Mouse (Mus musculus): Measurements from ENCODE around the gene Dlgap1. TPM values are rescaled to one million over a fixed set of nuclear protein-coding genes. Genes with fewer than 3 reads are reported as not detected.
A peak's percentile ranks its signal among the peaks of the same experiment; 100 is the strongest.
"Not testable (repeated sequence)": the region's sequence is repeated elsewhere in the genome, so short reads cannot be mapped to it uniquely, and the experiment has no call there.

Gene Dlgap1
- polyA plus RNA-seq, 1 experiment from 2014 or later: 0.39 TPM

GRCm38 (mm10) chr17:70829943-70830715 is 861.3 kb downstream of the Dlgap1 start:
- 83% methylated on average over 23 of the region's 23 CpGs for WGBS
- no peak for ATAC-seq (replicated peaks; ENCODE audit: extremely low read depth, insufficient read depth, low FRiP score)
- H3K9ac ChIP-seq (ENCODE audit: low read length): no peak overlapping the region
- H3K9me3 ChIP-seq (replicated peaks; ENCODE audit: control insufficient read depth, low read length): no peaks in the 10 kb centered on the region
- H3K27ac ChIP-seq (ENCODE audit: low read length): no peak overlapping the region
- peaks cover 4% of the 10 kb centered on the region for H3K4me1 ChIP-seq (ENCODE audit: control insufficient read depth, insufficient read depth, low read length)
- no peaks in the 10 kb centered on the region; the same call in 1 of the 2 replicates for H3K27me3 ChIP-seq (ENCODE audit: control insufficient read depth, insufficient read depth, low read length)
- H3K4me2 ChIP-seq (ENCODE audit: low read depth, low read length): no peak overlapping the region
- no peaks in the 10 kb centered on the region for H3K36me3 ChIP-seq (ENCODE audit: control insufficient read depth, insufficient read depth)
- no peak overlapping the region for H3K4me3 ChIP-seq (ENCODE audit: low read length)

- no peaks in the 10 kb centered on the region for H3K27me3 ChIP-seq (ENCODE audit: control insufficient read depth, insufficient read depth, low read length)
- H3K27ac ChIP-seq (ENCODE audit: low read length): no peak overlapping the region
- H3K9ac ChIP-seq (ENCODE audit: low read length): no peak overlapping the region
- 77% methylated on average over 4 of the region's 4 CpGs for WGBS
- no peak overlapping the region for H3K4me3 ChIP-seq (ENCODE audit: low read length)
- H3K36me3 ChIP-seq (ENCODE audit: control insufficient read depth, insufficient read depth): no peaks in the 10 kb centered on the region
- peaks cover 6% of the 10 kb centered on the region for H3K4me1 ChIP-seq (ENCODE audit: control insufficient read depth, insufficient read depth, low read length)
- no peak overlapping the region for H3K4me2 ChIP-seq (ENCODE audit: low read depth, low read length)
- no peaks in the 10 kb centered on the region for H3K9me3 ChIP-seq (replicated peaks; ENCODE audit: control insufficient read depth, low read length)
- ATAC-seq (replicated peaks; ENCODE audit: extremely low read depth, insufficient read depth, low FRiP score): no peak
Observed at GRCm38 (mm10) chr17:70831591-70831990, 862.7 kb downstream of the Dlgap1 start.

GRCm38 (mm10) chr17:70832544-70832943 is 863.7 kb downstream of the Dlgap1 start:
- Histone ChIP-seq H3K27me3 (ENCODE audit: control insufficient read depth, insufficient read depth, low read length) (no peaks in the 10 kb centered on the region), H3K9ac (ENCODE audit: low read length) (no peak overlapping the region), H3K4me3 (ENCODE audit: low read length) (no peak overlapping the region), H3K4me2 (ENCODE audit: low read depth, low read length) (no peak overlapping the region), H3K27ac (ENCODE audit: low read length) (no peak overlapping the region), H3K9me3 (replicated peaks; ENCODE audit: control insufficient read depth, low read length) (no peaks in the 10 kb centered on the region), H3K36me3 (ENCODE audit: control insufficient read depth, insufficient read depth) (no peaks in the 10 kb centered on the region), H3K4me1 (ENCODE audit: control insufficient read depth, insufficient read depth, low read length) (peaks cover 6% of the 10 kb centered on the region)
- no peak for ATAC-seq (replicated peaks; ENCODE audit: extremely low read depth, insufficient read depth, low FRiP score)
- 69% methylated on average over 9 of the region's 9 CpGs for WGBS

DNA sequence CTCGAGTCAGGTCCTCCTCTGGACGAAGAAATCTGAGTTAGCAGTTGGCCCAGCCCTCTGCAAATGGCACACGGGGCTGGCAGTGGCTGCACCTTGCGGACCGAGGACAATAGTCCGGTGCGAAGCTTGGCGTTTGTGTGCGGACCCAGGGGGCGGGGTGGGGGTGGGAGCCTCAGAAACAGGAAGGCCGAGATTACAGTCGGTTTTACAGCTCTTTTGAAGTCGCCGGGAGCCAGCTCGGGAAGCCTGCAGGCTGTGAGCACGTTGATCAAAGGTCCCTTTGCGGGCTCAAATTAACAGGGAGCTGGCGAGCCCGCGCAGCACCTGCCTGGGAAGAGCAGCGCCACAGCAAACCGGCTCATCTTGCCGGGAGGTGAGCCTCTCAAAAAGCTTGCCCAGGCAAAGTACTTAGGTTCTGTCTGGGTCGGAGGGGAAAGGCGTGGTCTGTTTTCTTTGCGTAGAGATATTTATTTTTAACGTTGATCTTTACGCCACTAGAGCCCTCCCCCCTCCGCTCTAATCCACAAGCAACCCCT is 865.6 kb downstream of the Dlgap1 start:
- Histone ChIP-seq H3K9me3 (replicated peaks; ENCODE audit: control insufficient read depth, low read length) (no peaks in the 10 kb centered on the region), H3K4me3 (ENCODE audit: low read length) (peak overlapping the region; percentile 56), H3K27me3 (ENCODE audit: control insufficient read depth, insufficient read depth, low read length) (no peaks in the 10 kb centered on the region), H3K27ac (ENCODE audit: low read length) (no peak overlapping the region), H3K4me2 (ENCODE audit: low read depth, low read length) (peak overlapping the region; percentile 94), H3K4me1 (ENCODE audit: control insufficient read depth, insufficient read depth, low read length) (peaks cover 6% of the 10 kb centered on the region), H3K9ac (ENCODE audit: low read length) (peak overlapping the region; percentile 59), H3K36me3 (ENCODE audit: control insufficient read depth, insufficient read depth) (0 out of 2 replicates have a peak, but pooled peaks cover under 1% of the 10 kb centered on the region)
- ATAC-seq (replicated peaks; ENCODE audit: extremely low read depth, insufficient read depth, low FRiP score): 0 out of 2 replicates have a peak, but pooled peaks have one; percentile 18
- WGBS: 1% methylated on average over 29 of the region's 29 CpGs

- Histone ChIP-seq H3K4me3 (ENCODE audit: low read length) (peak overlapping the region; percentile 56), H3K36me3 (ENCODE audit: control insufficient read depth, insufficient read depth) (0 out of 2 replicates have a peak, but pooled peaks cover 3% of the 10 kb centered on the region), H3K4me1 (ENCODE audit: control insufficient read depth, insufficient read depth, low read length) (peaks cover 6% of the 10 kb centered on the region), H3K9me3 (replicated peaks; ENCODE audit: control insufficient read depth, low read length) (no peaks in the 10 kb centered on the region), H3K27ac (ENCODE audit: low read length) (no peak overlapping the region), H3K9ac (ENCODE audit: low read length) (peak overlapping the region; percentile 39; the same call in 1 of the 2 replicates), H3K4me2 (ENCODE audit: low read depth, low read length) (peak overlapping the region; percentile 94), H3K27me3 (ENCODE audit: control insufficient read depth, insufficient read depth, low read length) (no peaks in the 10 kb centered on the region)
- 11% methylated on average over 10 of the region's 10 CpGs for WGBS
- no peak for ATAC-seq (replicated peaks; ENCODE audit: extremely low read depth, insufficient read depth, low FRiP score)
Observed at GRCm38 (mm10) chr17:70835071-70835790, 866.4 kb downstream of the Dlgap1 start.

DNA sequence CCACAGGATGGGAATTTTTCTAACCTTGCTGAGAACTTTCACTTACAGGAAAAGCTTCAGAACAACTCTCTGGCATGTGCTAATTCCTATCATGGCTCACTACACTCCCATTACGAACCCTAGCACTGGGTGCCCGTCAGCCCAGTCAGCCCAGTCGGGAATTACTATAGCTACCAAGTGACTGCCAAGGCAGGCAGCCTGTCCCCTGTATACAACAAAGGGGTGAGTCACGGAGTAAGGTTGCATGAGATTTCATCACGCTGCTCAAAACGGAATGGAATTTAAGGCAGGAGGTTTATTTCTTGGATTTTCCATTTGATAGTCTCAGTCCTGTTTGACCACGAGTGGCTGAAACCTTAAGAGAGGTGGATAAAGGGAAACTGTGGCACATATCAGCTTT is 867.9 kb downstream of the Dlgap1 start:
- Histone ChIP-seq H3K4me2 (ENCODE audit: low read depth, low read length) (no peak overlapping the region), H3K9ac (ENCODE audit: low read length) (no peak overlapping the region), H3K4me3 (ENCODE audit: low read length) (no peak overlapping the region), H3K9me3 (replicated peaks; ENCODE audit: control insufficient read depth, low read length) (no peaks in the 10 kb centered on the region), H3K27ac (ENCODE audit: low read length) (no peak overlapping the region), H3K36me3 (ENCODE audit: control insufficient read depth, insufficient read depth) (peaks cover 5% of the 10 kb centered on the region; the same call in 1 of the 2 replicates), H3K4me1 (ENCODE audit: control insufficient read depth, insufficient read depth, low read length) (peaks cover 6% of the 10 kb centered on the region), H3K27me3 (ENCODE audit: control insufficient read depth, insufficient read depth, low read length) (no peaks in the 10 kb centered on the region)
- ATAC-seq (replicated peaks; ENCODE audit: extremely low read depth, insufficient read depth, low FRiP score): no peak
- 73% methylated on average over 7 of the region's 7 CpGs for WGBS

GRCm38 (mm10) chr17:70837474-70837873 is 868.6 kb downstream of the Dlgap1 start:
- not testable (repeated sequence) for H3K36me3 ChIP-seq (ENCODE audit: control insufficient read depth, insufficient read depth); H3K4me2 ChIP-seq (ENCODE audit: low read depth, low read length); H3K9me3 ChIP-seq (replicated peaks; ENCODE audit: control insufficient read depth, low read length); H3K27ac ChIP-seq (ENCODE audit: low read length); H3K27me3 ChIP-seq (ENCODE audit: control insufficient read depth, insufficient read depth, low read length); H3K4me1 ChIP-seq (ENCODE audit: control insufficient read depth, insufficient read depth, low read length); ATAC-seq (replicated peaks; ENCODE audit: extremely low read depth, insufficient read depth, low FRiP score); H3K4me3 ChIP-seq (ENCODE audit: low read length); H3K9ac ChIP-seq (ENCODE audit: low read length)
- 95% methylated on average over 6 of the region's 6 CpGs for WGBS

DNA sequence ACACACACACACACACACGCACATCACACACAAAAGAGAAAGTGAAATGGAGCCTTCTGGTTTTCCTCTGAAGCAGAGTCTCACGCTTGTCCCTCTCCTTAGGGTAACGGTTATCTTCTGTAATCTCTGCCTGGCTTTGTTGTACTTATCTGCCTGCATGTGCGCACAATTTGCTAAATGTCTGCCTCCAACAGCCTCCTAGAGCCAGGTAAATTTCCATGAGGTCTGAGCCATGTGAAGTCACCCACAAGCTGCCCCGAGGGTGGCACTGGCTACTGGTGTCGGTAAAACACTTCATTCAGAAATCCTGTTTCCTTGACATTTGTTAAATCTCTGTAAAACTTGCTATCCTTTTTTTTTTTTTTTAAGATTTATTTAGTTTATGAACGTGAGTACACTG is 869.2 kb downstream of the Dlgap1 start:
- no peak for ATAC-seq (replicated peaks; ENCODE audit: extremely low read depth, insufficient read depth, low FRiP score)
- H3K9me3 ChIP-seq (replicated peaks; ENCODE audit: control insufficient read depth, low read length): no peaks in the 10 kb centered on the region
- H3K4me3 ChIP-seq (ENCODE audit: low read length): no peak overlapping the region
- no peaks in the 10 kb centered on the region for H3K27me3 ChIP-seq (ENCODE audit: control insufficient read depth, insufficient read depth, low read length)
- peaks cover 6% of the 10 kb centered on the region for H3K4me1 ChIP-seq (ENCODE audit: control insufficient read depth, insufficient read depth, low read length)
- no peak overlapping the region for H3K4me2 ChIP-seq (ENCODE audit: low read depth, low read length)
- H3K36me3 ChIP-seq (ENCODE audit: control insufficient read depth, insufficient read depth): peaks cover 5% of the 10 kb centered on the region; the same call in 1 of the 2 replicates
- WGBS: 85% methylated on average over 7 of the region's 7 CpGs
- H3K27ac ChIP-seq (ENCODE audit: low read length): no peak overlapping the region
- no peak overlapping the region for H3K9ac ChIP-seq (ENCODE audit: low read length)

GRCm38 (mm10) chr17:70838533-70838932 is 869.7 kb downstream of the Dlgap1 start:
- ATAC-seq (replicated peaks; ENCODE audit: extremely low read depth, insufficient read depth, low FRiP score): no peak
- Histone ChIP-seq H3K9ac (ENCODE audit: low read length) (no peak overlapping the region), H3K36me3 (ENCODE audit: control insufficient read depth, insufficient read depth) (peaks cover 6% of the 10 kb centered on the region; the same call in 1 of the 2 replicates), H3K4me1 (ENCODE audit: control insufficient read depth, insufficient read depth, low read length) (peaks cover 6% of the 10 kb centered on the region), H3K4me2 (ENCODE audit: low read depth, low read length) (no peak overlapping the region), H3K27ac (ENCODE audit: low read length) (no peak overlapping the region), H3K9me3 (replicated peaks; ENCODE audit: control insufficient read depth, low read length) (no peaks in the 10 kb centered on the region), H3K27me3 (ENCODE audit: control insufficient read depth, insufficient read depth, low read length) (no peaks in the 10 kb centered on the region), H3K4me3 (ENCODE audit: low read length) (no peak overlapping the region)
- WGBS: 83% methylated on average over 5 of the region's 5 CpGs
